8 mouse cellular contexts compared by ENCODE assay signal in genomic region chr10:75326553-75326952, GRCm38 (mm10). TPM values are rescaled to one million over a fixed set of nuclear protein-coding genes. Genes with fewer than 3 reads are reported as not detected.
A peak's percentile ranks its signal among the peaks of the same experiment; 100 is the strongest.
DNase-seq lines count a peak whose midpoint lies in the region; ATAC-seq and TF ChIP-seq lines count a peak whose summit lies in the region.

No protein-coding gene starts in this region.

- H3K27me3 ChIP-seq in thymus, adult 2 months (ENCODE audit: control insufficient read depth, insufficient read depth, low read length), result no peaks in the 10 kb centered on the region
- H3K27me3 ChIP-seq in heart, embryonic 13.5 days (replicated peaks), result no peaks in the 10 kb centered on the region
- no peaks in the 10 kb centered on the region for H3K27me3 ChIP-seq in lung, embryonic 14.5 days (ENCODE audit: insufficient read depth, low read length)
- H3K27me3 ChIP-seq in stomach, postnatal 0 days (ENCODE audit: control insufficient read depth, insufficient read depth, low read length), result no peaks in the 10 kb centered on the region
- no peaks in the 10 kb centered on the region for H3K27me3 ChIP-seq in hindbrain, embryonic 14.5 days (ENCODE audit: control insufficient read depth, insufficient read depth, low read length)

- TF ChIP-seq POLR2A in thymus, adult 2 months (IDR thresholded peaks at IDR 0.05; ENCODE audit: control insufficient read depth, extremely low read depth, insufficient read depth, low read length, poor library complexity), result no peak

- no peak overlapping the region for H3K4me3 ChIP-seq in thymus, adult 2 months (ENCODE audit: control insufficient read depth, insufficient read depth, low read length)
- H3K4me3 ChIP-seq in heart, embryonic 13.5 days, result no peak overlapping the region
- no peak overlapping the region for H3K4me3 ChIP-seq in lung, embryonic 14.5 days (ENCODE audit: low read depth, low read length)
- no peak overlapping the region for H3K4me3 ChIP-seq in stomach, postnatal 0 days (ENCODE audit: low read depth, low read length)
- H3K4me3 ChIP-seq in hindbrain, embryonic 14.5 days (replicated peaks; ENCODE audit: low read length), result no peak overlapping the region

- DNase-seq in thymus, postnatal 25 days, result peak; percentile 31
- DNase-seq in thymus, adult 2 months, result no peak
- DNase-seq in lung, embryonic 14.5 days, result peak; percentile 81
- peak; percentile 86 for DNase-seq in stomach, postnatal 0 days (ENCODE audit: low spot score)
- no peak for DNase-seq in embryo, embryonic 11 days
- DNase-seq in hindbrain, embryonic 14.5 days (ENCODE audit: low spot score), result no peak
- no peak for DNase-seq in layer of hippocampus, adult 18-20 months (ENCODE audit: low spot score in 2 of 2)

- ATAC-seq in heart, embryonic 13.5 days (ENCODE audit: extremely low read depth, insufficient number of reproducible peaks, low FRiP score, low TSS enrichment), result no peak
- peak; percentile 45 for ATAC-seq in lung, embryonic 14.5 days (ENCODE audit: insufficient read depth)
- ATAC-seq in stomach, postnatal 0 days (ENCODE audit: low FRiP score, low TSS enrichment), result peak; percentile 93
- no peak for ATAC-seq in hindbrain, embryonic 14.5 days (ENCODE audit: low FRiP score)

- 15% methylated on average over 3 of the region's 3 CpGs for WGBS in thymus, adult 2 months
- WGBS in heart, embryonic 13.5 days, result 62% methylated on average over 3 of the region's 3 CpGs
- WGBS in lung, embryonic 14.5 days, result 63% methylated on average over 3 of the region's 3 CpGs
- WGBS in stomach, postnatal 0 days, result 49% methylated on average over 3 of the region's 3 CpGs
- 72% methylated on average over 3 of the region's 3 CpGs for WGBS in hindbrain, embryonic 14.5 days

- no peak overlapping the region for H3K9ac ChIP-seq in heart, embryonic 13.5 days
- H3K9ac ChIP-seq in lung, embryonic 14.5 days, result no peak overlapping the region
- H3K9ac ChIP-seq in stomach, postnatal 0 days (ENCODE audit: low read length), result no peak overlapping the region
- no peak overlapping the region for H3K9ac ChIP-seq in hindbrain, embryonic 14.5 days

- H3K4me1 ChIP-seq in thymus, adult 2 months (replicated peaks; ENCODE audit: control insufficient read depth, insufficient read depth, low read length), result peaks cover 29% of the 10 kb centered on the region
- peaks cover 32% of the 10 kb centered on the region for H3K4me1 ChIP-seq in heart, embryonic 13.5 days
- peaks cover 17% of the 10 kb centered on the region for H3K4me1 ChIP-seq in lung, embryonic 14.5 days (ENCODE audit: insufficient read depth)
- no peaks in the 10 kb centered on the region for H3K4me1 ChIP-seq in stomach, postnatal 0 days (replicated peaks; ENCODE audit: control insufficient read depth, insufficient read depth)
- H3K4me1 ChIP-seq in hindbrain, embryonic 14.5 days (replicated peaks; ENCODE audit: control insufficient read depth, insufficient read depth, low read length), result no peaks in the 10 kb centered on the region

- H3K9me3 ChIP-seq in heart, embryonic 13.5 days, result no peaks in the 10 kb centered on the region
- no peaks in the 10 kb centered on the region for H3K9me3 ChIP-seq in lung, embryonic 14.5 days (ENCODE audit: low read depth, low read length)
- no peaks in the 10 kb centered on the region for H3K9me3 ChIP-seq in stomach, postnatal 0 days (ENCODE audit: control insufficient read depth, low read length)
- H3K9me3 ChIP-seq in hindbrain, embryonic 14.5 days (ENCODE audit: control insufficient read depth, low read length), result no peaks in the 10 kb centered on the region

- peaks cover 9% of the 10 kb centered on the region for H3K36me3 ChIP-seq in thymus, adult 2 months (ENCODE audit: control insufficient read depth, insufficient read depth, low read length)
- no peaks in the 10 kb centered on the region for H3K36me3 ChIP-seq in heart, embryonic 13.5 days
- no peaks in the 10 kb centered on the region for H3K36me3 ChIP-seq in lung, embryonic 14.5 days (ENCODE audit: insufficient read depth)
- H3K36me3 ChIP-seq in stomach, postnatal 0 days (ENCODE audit: control insufficient read depth, insufficient read depth, low read length), result no peaks in the 10 kb centered on the region
- H3K36me3 ChIP-seq in hindbrain, embryonic 14.5 days (replicated peaks; ENCODE audit: control insufficient read depth, insufficient read depth), result no peaks in the 10 kb centered on the region

- H3K4me2 ChIP-seq in heart, embryonic 13.5 days, result no peak overlapping the region
- no peak overlapping the region for H3K4me2 ChIP-seq in lung, embryonic 14.5 days
- H3K4me2 ChIP-seq in stomach, postnatal 0 days (replicated peaks; ENCODE audit: low read depth), result no peak overlapping the region
- H3K4me2 ChIP-seq in hindbrain, embryonic 14.5 days (replicated peaks), result no peak overlapping the region

- no peak for TF ChIP-seq CTCF in thymus, adult 2 months (IDR thresholded peaks at IDR 0.05; ENCODE audit: borderline replicate concordance, control insufficient read depth, extremely low read depth, insufficient read depth, low read length, poor library complexity)
- no peak for TF ChIP-seq CTCF in lung, embryonic 14.5 days (IDR thresholded peaks at IDR 0.05; ENCODE audit: low read depth)
- TF ChIP-seq CTCF in stomach, postnatal 0 days (IDR thresholded peaks at IDR 0.05; ENCODE audit: low read depth), result no peak

- no peak for TF ChIP-seq EP300 in stomach, postnatal 0 days (optimal IDR thresholded peaks at IDR 0.05)

- H3K27ac ChIP-seq in thymus, adult 2 months (ENCODE audit: control insufficient read depth, insufficient read depth, low read length), result no peak overlapping the region
- peak overlapping the region; percentile 55 for H3K27ac ChIP-seq in heart, embryonic 13.5 days (replicated peaks)
- no peak overlapping the region for H3K27ac ChIP-seq in lung, embryonic 14.5 days (ENCODE audit: low read depth)
- no peak overlapping the region for H3K27ac ChIP-seq in stomach, postnatal 0 days (replicated peaks)
- H3K27ac ChIP-seq in hindbrain, embryonic 14.5 days, result no peak overlapping the region

RNA-seq across cellular contexts. Expression of gene Adora2a, which starts 9.9 kb away (rescaled TPM):
- 53.4 and 55.4 TPM in 2 replicates for polyA plus RNA-seq in thymus, adult 2 months (2012; rRNA removed)
- polyA plus RNA-seq in heart, embryonic 13.5 days (2015; fragmentation: Nextera tagmentation; extraction: Ambion mirVana), result 3.4 and 4.6 TPM in 2 replicates
- 7.3 and 8.0 TPM in 2 replicates for polyA plus RNA-seq in lung, embryonic 14.5 days (2014; fragmentation: Nextera tagmentation; extraction: Ambion mirVana)
- polyA plus RNA-seq in stomach, postnatal 0 days (2015; fragmentation: Nextera tagmentation; extraction: Ambion mirVana), result 0.82 and 1.3 TPM in 2 replicates
- polyA plus RNA-seq in hindbrain, embryonic 14.5 days (2014; fragmentation: Nextera tagmentation; extraction: Ambion mirVana), result 4.9 and 5.2 TPM in 2 replicates
- total RNA-seq in layer of hippocampus, adult 18-20 months (2021), result 1 to 10 TPM; 1.7 to 1.8 TPM

Comparison
In these comparisons a context has a peak if more than half of its experiments do, and no peak if none do; other contexts are left out.
1. DNase-seq: peak in thymus, postnatal 25 days (single experiment), lung, embryonic 14.5 days (single experiment) and stomach, postnatal 0 days (single experiment); none in thymus, adult 2 months (single experiment), embryo, embryonic 11 days (single experiment), hindbrain, embryonic 14.5 days (single experiment) and layer of hippocampus, adult 18-20 months (0 of 2).
2. ATAC-seq: peak in lung, embryonic 14.5 days (single experiment) and stomach, postnatal 0 days (single experiment); none in heart, embryonic 13.5 days (single experiment) and hindbrain, embryonic 14.5 days (single experiment).